ENCODE assay signal across 8 mouse cellular contexts in genomic region chr8:85026670-85027515, GRCm38 (mm10). TPM values are rescaled to one million over a fixed set of nuclear protein-coding genes. Genes with fewer than 3 reads are reported as not detected.
A peak's percentile ranks its signal among the peaks of the same experiment; 100 is the strongest.
DNase-seq lines count a peak whose midpoint lies in the region; ATAC-seq and TF ChIP-seq lines count a peak whose summit lies in the region.

TSS of gene Trir (plus strand) at chr8:85026823.

- peaks cover 50% of the 10 kb centered on the region for H3K36me3 ChIP-seq in heart, embryonic 10.5 days
- H3K36me3 ChIP-seq in kidney, embryonic 15.5 days = peaks cover 50% of the 10 kb centered on the region

- peak within 1 kb of the TSS; percentile 85 for H3K4me2 ChIP-seq in kidney, embryonic 15.5 days

- under 1% methylated on average over 73 of the region's 75 CpGs for WGBS in heart, embryonic 10.5 days
- WGBS in kidney, embryonic 15.5 days = under 1% methylated on average over 75 of the region's 75 CpGs

- peak; percentile 84 for ATAC-seq in kidney, embryonic 15.5 days (replicated peaks; ENCODE audit: low FRiP score)
- peak; percentile 88 for ATAC-seq in monocyte, adult 5-6 weeks (replicated peaks; ENCODE audit: insufficient number of reproducible peaks, low FRiP score, low TSS enrichment, poor library complexity, severe bottlenecking)

- peak; percentile 83 for TF ChIP-seq POLR2A in bone marrow macrophage, adult 2 months (IDR thresholded peaks at IDR 0.05; ENCODE audit: borderline replicate concordance, low read depth, low read length)
- TF ChIP-seq POLR2A in embryonic fibroblast, embryonic 13.5 days (IDR thresholded peaks at IDR 0.05; ENCODE audit: low read depth, low read length) = peak; percentile 95

- peak within 1 kb of the TSS; percentile 87 for H3K27ac ChIP-seq in bone marrow macrophage, adult 2 months (ENCODE audit: insufficient read depth, low read depth, low read length)
- H3K27ac ChIP-seq in embryonic fibroblast, embryonic 13.5 days (ENCODE audit: insufficient read depth, low read length) = peak within 1 kb of the TSS; percentile 80
- peak within 1 kb of the TSS; percentile 96 for H3K27ac ChIP-seq in heart, embryonic 10.5 days
- H3K27ac ChIP-seq in kidney, embryonic 15.5 days = peak within 1 kb of the TSS; percentile 93

- H3K4me3 ChIP-seq in bone marrow macrophage, adult 2 months (ENCODE audit: insufficient read depth, low read length) = peak within 1 kb of the TSS; percentile 88
- H3K4me3 ChIP-seq in embryonic fibroblast, embryonic 13.5 days (ENCODE audit: insufficient read depth, low read length) = peak within 1 kb of the TSS; percentile 94
- H3K4me3 ChIP-seq in heart, embryonic 10.5 days = peak within 1 kb of the TSS; percentile 94
- H3K4me3 ChIP-seq in kidney, embryonic 15.5 days (replicated peaks) = peak within 1 kb of the TSS; percentile 99

- peak within 1 kb of the TSS; percentile 99 for H3K9ac ChIP-seq in kidney, embryonic 15.5 days

- TF ChIP-seq CTCF in bone marrow macrophage, adult 2 months (IDR thresholded peaks at IDR 0.05; ENCODE audit: low read depth, low read length) = no peak
- no peak for TF ChIP-seq CTCF in embryonic fibroblast, embryonic 13.5 days (IDR thresholded peaks at IDR 0.05; ENCODE audit: borderline replicate concordance, insufficient read depth, low read length)

- H3K27me3 ChIP-seq in heart, embryonic 10.5 days (ENCODE audit: insufficient read depth, poor library complexity, severe bottlenecking) = no peaks in the 10 kb centered on the region
- H3K27me3 ChIP-seq in kidney, embryonic 15.5 days = no peaks in the 10 kb centered on the region

- H3K4me1 ChIP-seq in bone marrow macrophage, adult 2 months (ENCODE audit: control insufficient read depth, insufficient read depth, low read length) = peaks cover 18% of the 10 kb centered on the region
- peaks cover 13% of the 10 kb centered on the region for H3K4me1 ChIP-seq in embryonic fibroblast, embryonic 13.5 days (ENCODE audit: control insufficient read depth, insufficient read depth, low read length)
- H3K4me1 ChIP-seq in heart, embryonic 10.5 days = peaks cover 45% of the 10 kb centered on the region
- H3K4me1 ChIP-seq in kidney, embryonic 15.5 days = peaks cover 39% of the 10 kb centered on the region

- peak; percentile 98 for DNase-seq in A20 (ENCODE audit: low read depth, low spot score)
- DNase-seq in heart, embryonic 10.5 days (ENCODE audit: low spot score) = peak; percentile 99
- peak; percentile 99 for DNase-seq in liver
- peak; percentile 98 to 99 for DNase-seq in spleen, postnatal 4 days (ENCODE audit: low spot score in 2 of 2)

- no peaks in the 10 kb centered on the region for H3K9me3 ChIP-seq in heart, embryonic 10.5 days
- no peaks in the 10 kb centered on the region for H3K9me3 ChIP-seq in kidney, embryonic 15.5 days (replicated peaks)

RNA-seq across cellular contexts. Expression of gene Trir, which starts in this region (rescaled TPM):
- 145 and 177 TPM in 2 replicates for polyA plus RNA-seq in bone marrow macrophage, adult 2 months (2012; ENCODE audit: insufficient read depth, insufficient read length, missing spikeins)
- 108 and 117 TPM in 2 replicates for polyA plus RNA-seq in embryonic fibroblast, embryonic 13.5 days (2011; ENCODE audit: insufficient read length, low read depth, missing spikeins)
- 85.6 and 133 TPM in 2 replicates for polyA plus RNA-seq in heart, embryonic 10.5 days (2016; fragmentation: Nextera tagmentation; extraction: Ambion mirVana)
- polyA plus RNA-seq in kidney, embryonic 15.5 days (2015; fragmentation: Nextera tagmentation; extraction: Ambion mirVana) = 119 and 120 TPM in 2 replicates
- 260 to 294 TPM (median 276 TPM) in 3 replicates for total RNA-seq in monocyte, adult 5-6 weeks (2017)

Comparison
In these comparisons a context has a peak if more than half of its experiments do, and no peak if none do; other contexts are left out.
1. Peak in every context shown above with its lines: DNase-seq, ATAC-seq, H3K4me3 ChIP-seq and H3K27ac ChIP-seq.